Mouse (Mus musculus) heart, adult 2 months (tissue): ENCODE results near the gene Col24a1. TPM values are rescaled to one million over a fixed set of nuclear protein-coding genes. Genes with fewer than 3 reads are reported as not detected.

Experiments
- DNase-seq, 2 experiments: peaks; one replicate each; pipeline ENCODE4 v3.0.0; 2021
- H3K27ac ChIP-seq: fragments of 200-600 bp; 2 replicates; pipeline ENCODE4 v1.8.1; 2022
- H3K27me3 ChIP-seq: fragments of 200-500 bp; 2 replicates; pipeline ENCODE4 v1.6.1; 2012; ENCODE audit warnings: mild to moderate bottlenecking, low read length, inconsistent platforms, mixed read lengths; ENCODE audit not compliant: control insufficient read depth, insufficient read depth
- H3K36me3 ChIP-seq: fragments of 200-500 bp; 2 replicates; pipeline ENCODE4 v1.6.1; 2012; ENCODE audit warnings: low read length, inconsistent platforms; ENCODE audit not compliant: control insufficient read depth, insufficient read depth
- H3K4me1 ChIP-seq: fragments of 200-500 bp; 2 replicates; pipeline ENCODE4 v1.6.1; 2011; ENCODE audit warnings: low read length; ENCODE audit not compliant: control insufficient read depth, insufficient read depth
- H3K4me3 ChIP-seq: fragments of 200-600 bp; 2 replicates; pipeline ENCODE4 v1.8.1; 2022
- H3K79me2 ChIP-seq: fragments of 200-500 bp; replicated peaks from 2 replicates; pipeline ENCODE4 v1.6.1; 2012; ENCODE audit warnings: mild to moderate bottlenecking, inconsistent platforms, low read length, moderate library complexity, mixed read lengths; ENCODE audit not compliant: control insufficient read depth, insufficient read depth
- H3K9ac ChIP-seq: fragments of 200-500 bp; 2 replicates; pipeline ENCODE4 v1.6.1; 2012; ENCODE audit warnings: low read depth, mild to moderate bottlenecking, control low read depth, inconsistent platforms, low read length, mixed read lengths
- CTCF ChIP-seq: fragments of 200-600 bp; IDR thresholded peaks from 2 replicates; pipeline ENCODE4 v1.8.1; 2022; ENCODE audit warnings: antibody characterized with exemption, mild to moderate bottlenecking, moderate library complexity
- EP300 ChIP-seq: fragments of 200-500 bp; IDR thresholded peaks from 2 replicates; pipeline ENCODE4 v1.6.1; 2011; ENCODE audit warnings: low read depth, low read length, control low read depth; ENCODE audit not compliant: insufficient read depth
- POLR2A ChIP-seq: fragments of 200-500 bp; IDR thresholded peaks from 2 replicates; pipeline ENCODE4 v1.6.1; 2011; ENCODE audit warnings: mild to moderate bottlenecking, low read depth, low read length, control low read depth; ENCODE audit not compliant: insufficient read depth
- WGBS: fragments of 180-500 bp; shearing (Covaris S2); methylation state at CpG from one replicate; pipeline ENCODE4 v1.1.7; 2018; 5-methylcytosine and 5-hydroxymethylcytosine counted together
- intact Hi-C: fragments of 180-260 bp; cut with DNase I; formaldehyde crosslinking; loops from one replicate; pipeline ENCODE4 v1.15.1; 2025
- polyA plus RNA-seq: library from polyadenylated mRNA; depleted of rRNA; stranded (reverse); fragments of >200 nt; gene quantifications from 2 replicates; pipeline ENCODE4 v1.2.3, GENCODE M21; 2012
- total RNA-seq, 2 experiments: library from RNA; stranded (reverse); gene quantifications; 2 replicates each; pipeline ENCODE4 v1.2.3; 2021

Gene Col24a1
- total and polyA plus RNA-seq, 3 experiments, result 0.05 to 0.07 (median 0.06) TPM

GRCm38 (mm10) chr3:145367176-145367717 lies 75.0 kb downstream of the Col24a1 start:
- WGBS, result 81% methylated on average over 4 of the region's 4 CpGs
- no peak overlapping the region for H3K9ac ChIP-seq

GRCm38 (mm10) chr3:145376298-145376697 lies 84.0 kb downstream of the Col24a1 start:
- TF ChIP-seq EP300, result no peak
- TF ChIP-seq POLR2A, result no peak
- TF ChIP-seq CTCF, result no peak
- H3K27ac ChIP-seq, result no peak overlapping the region
- H3K4me1 ChIP-seq, result no peaks in the 10 kb centered on the region; the same call in 1 of the 2 replicates
- H3K79me2 ChIP-seq, result no peaks in the 10 kb centered on the region
- intact Hi-C loops, result no loop called here
- 68% methylated on average over 3 of the region's 3 CpGs for WGBS
- no peak for DNase-seq
- H3K9ac ChIP-seq, result no peak overlapping the region
- no peaks in the 10 kb centered on the region for H3K36me3 ChIP-seq
- H3K4me3 ChIP-seq, result no peak overlapping the region
- H3K27me3 ChIP-seq, result no peaks in the 10 kb centered on the region

More at GRCm38 (mm10) chr3:145367176-145367717, 75.0 kb downstream of the Col24a1 start:
- Histone ChIP-seq H3K36me3 (no peaks in the 10 kb centered on the region), H3K4me3 (no peak overlapping the region), H3K4me1 (no peaks in the 10 kb centered on the region), H3K27me3 (no peaks in the 10 kb centered on the region), H3K27ac (no peak overlapping the region), H3K79me2 (no peaks in the 10 kb centered on the region)
- no peak for TF ChIP-seq CTCF
- TF ChIP-seq POLR2A, result no peak
- no peak for TF ChIP-seq EP300
- DNase-seq, result no peak
- intact Hi-C loops, result no loop called here

GRCm38 (mm10) chr3:145383095-145383494 lies 90.8 kb downstream of the Col24a1 start:
- WGBS, result 81% methylated on average over 13 of the region's 13 CpGs
- no peak for TF ChIP-seq EP300
- TF ChIP-seq POLR2A, result no peak
- TF ChIP-seq CTCF, result no peak
- Histone ChIP-seq H3K27me3 (peaks cover 2% of the 10 kb centered on the region; the same call in 1 of the 2 replicates), H3K9ac (no peak overlapping the region), H3K4me1 (no peaks in the 10 kb centered on the region; the same call in 1 of the 2 replicates), H3K36me3 (no peaks in the 10 kb centered on the region), H3K4me3 (no peak overlapping the region), H3K27ac (no peak overlapping the region), H3K79me2 (no peaks in the 10 kb centered on the region)
- intact Hi-C loops, result no loop called here
- DNase-seq, result no peak

GRCm38 (mm10) chr3:145386434-145386833 lies 94.2 kb downstream of the Col24a1 start:
- no peak for DNase-seq
- H3K27ac ChIP-seq, result no peak overlapping the region
- no peak overlapping the region for H3K9ac ChIP-seq
- no peaks in the 10 kb centered on the region for H3K36me3 ChIP-seq
- H3K27me3 ChIP-seq, result peaks cover 2% of the 10 kb centered on the region; the same call in 1 of the 2 replicates
- H3K79me2 ChIP-seq, result no peaks in the 10 kb centered on the region
- intact Hi-C loops, result no loop called here
- TF ChIP-seq EP300, result no peak
- TF ChIP-seq CTCF, result no peak
- no peak for TF ChIP-seq POLR2A
- no peak overlapping the region for H3K4me3 ChIP-seq
- no peaks in the 10 kb centered on the region for H3K4me1 ChIP-seq

- no peaks in the 10 kb centered on the region for H3K27me3 ChIP-seq
- 42% methylated on average over 4 of the region's 4 CpGs for WGBS
- no peak overlapping the region for H3K4me3 ChIP-seq
- intact Hi-C loops, result no loop called here
- H3K36me3 ChIP-seq, result no peaks in the 10 kb centered on the region
- peak in 1 of 2 experiments; percentile 8 for DNase-seq
- peak overlapping the region; percentile 26 for H3K27ac ChIP-seq
- no peak overlapping the region for H3K9ac ChIP-seq
- no peaks in the 10 kb centered on the region for H3K4me1 ChIP-seq
- TF ChIP-seq EP300, result no peak
- no peak for TF ChIP-seq POLR2A
- TF ChIP-seq CTCF, result no peak
- H3K79me2 ChIP-seq, result no peaks in the 10 kb centered on the region
Measured at GRCm38 (mm10) chr3:145390681-145391080, 98.4 kb downstream of the Col24a1 start.

- intact Hi-C loops, result no loop called here
- 83% methylated on average over 19 of the region's 19 CpGs for WGBS
Measured at GRCm38 (mm10) chr3:145391986-145392659, 99.9 kb downstream of the Col24a1 start.

More at GRCm38 (mm10) chr3:145391986-145392659, 99.9 kb downstream of the Col24a1 start:
- no peaks in the 10 kb centered on the region for H3K27me3 ChIP-seq
- H3K4me1 ChIP-seq, result no peaks in the 10 kb centered on the region
- DNase-seq, result no peak
- no peak overlapping the region for H3K27ac ChIP-seq
- H3K36me3 ChIP-seq, result no peaks in the 10 kb centered on the region
- H3K4me3 ChIP-seq, result no peak overlapping the region
- no peak overlapping the region for H3K9ac ChIP-seq
- TF ChIP-seq EP300 (no peak), POLR2A (no peak), CTCF (no peak)
- H3K79me2 ChIP-seq, result no peaks in the 10 kb centered on the region
